Mouse (Mus musculus) hindbrain, embryonic 10.5 days (tissue): ENCODE measurements around the gene Gm49661. TPM values are rescaled to one million over a fixed set of nuclear protein-coding genes. Genes with fewer than 3 reads are reported as not detected.

Source experiments
- DNase-seq: peaks from one replicate; pipeline ENCODE4 v3.0.0-alpha.2; 2017; ENCODE audit warnings: low spot score
- H3K27ac ChIP-seq: fragments of 300-500 bp; sonication (generic); 2 replicates; pipeline ENCODE4 v1.5.1; 2016; ENCODE audit warnings: mild to moderate bottlenecking, moderate library complexity
- H3K27me3 ChIP-seq: fragments of 300-500 bp; sonication (generic); 2 replicates; pipeline ENCODE4 v1.6.1; 2016; ENCODE audit warnings: mild to moderate bottlenecking; ENCODE audit not compliant: poor library complexity, insufficient read depth, severe bottlenecking
- H3K36me3 ChIP-seq: fragments of 300-500 bp; sonication (generic); 2 replicates; pipeline ENCODE4 v1.6.1; 2016; ENCODE audit warnings: mild to moderate bottlenecking, moderate library complexity
- H3K4me1 ChIP-seq: fragments of 300-500 bp; sonication (generic); replicated peaks from 2 replicates; pipeline ENCODE4 v1.6.1; 2016; ENCODE audit warnings: mild to moderate bottlenecking
- H3K4me3 ChIP-seq: fragments of 300-500 bp; sonication (generic); 2 replicates; pipeline ENCODE4 v1.5.1; 2016; ENCODE audit warnings: mild to moderate bottlenecking, moderate library complexity
- H3K9me3 ChIP-seq: fragments of 300-500 bp; sonication (generic); 2 replicates; pipeline ENCODE4 v1.6.1; 2016; ENCODE audit warnings: mild to moderate bottlenecking, moderate library complexity
- WGBS: fragments of 180-500 bp; shearing (Covaris S2); methylation state at CpG from one replicate; pipeline ENCODE4 v1.1.7; 2016; 5-methylcytosine and 5-hydroxymethylcytosine counted together
- polyA plus RNA-seq: library from polyadenylated mRNA; unstranded; fragments of >200 nt; fragmentation: Nextera tagmentation; extraction: Ambion mirVana; gene quantifications from 2 replicates; pipeline ENCODE4 v1.2.1, GENCODE M21; 2016

The Gm49661 gene
- polyA plus RNA-seq, 1 experiment from 2014 or later = not detected

DNA sequence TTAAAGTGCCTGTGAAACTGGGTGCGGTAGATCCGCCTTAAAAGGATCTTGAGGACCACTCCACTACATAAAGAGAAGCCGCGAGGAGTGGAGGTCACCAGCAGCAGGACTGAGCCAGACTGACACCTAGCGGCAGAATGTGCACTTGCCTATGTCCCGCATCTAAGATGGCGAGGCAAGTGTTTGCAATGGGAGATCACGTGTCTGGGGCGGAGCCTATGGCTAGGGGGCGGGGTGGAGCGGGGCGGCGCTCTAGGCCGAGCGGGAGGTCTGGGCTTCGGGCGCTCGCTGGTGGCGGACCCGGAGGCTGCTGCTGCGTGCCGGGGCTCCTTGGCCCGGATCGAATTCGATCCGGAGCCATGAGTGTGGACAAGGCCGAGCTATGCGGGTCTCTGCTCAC lies 21.1 kb upstream of the Gm49661 start, which contains the start of gene Hook2:
Hook2 (plus strand) TSS at position 255 of the 400 bp plus-strand sequence.
- peak within 1 kb of the TSS; percentile 66 for H3K4me3 ChIP-seq
- H3K36me3 ChIP-seq = no peaks in the 10 kb centered on the region
- H3K27me3 ChIP-seq = peaks cover 61% of the 10 kb centered on the region
- peak; percentile 98 for DNase-seq
- H3K27ac ChIP-seq = peak within 1 kb of the TSS; percentile 89
- no peaks in the 10 kb centered on the region for H3K9me3 ChIP-seq
- WGBS = under 1% methylated on average over 28 of the region's 28 CpGs
- peaks cover 37% of the 10 kb centered on the region for H3K4me1 ChIP-seq

DNA sequence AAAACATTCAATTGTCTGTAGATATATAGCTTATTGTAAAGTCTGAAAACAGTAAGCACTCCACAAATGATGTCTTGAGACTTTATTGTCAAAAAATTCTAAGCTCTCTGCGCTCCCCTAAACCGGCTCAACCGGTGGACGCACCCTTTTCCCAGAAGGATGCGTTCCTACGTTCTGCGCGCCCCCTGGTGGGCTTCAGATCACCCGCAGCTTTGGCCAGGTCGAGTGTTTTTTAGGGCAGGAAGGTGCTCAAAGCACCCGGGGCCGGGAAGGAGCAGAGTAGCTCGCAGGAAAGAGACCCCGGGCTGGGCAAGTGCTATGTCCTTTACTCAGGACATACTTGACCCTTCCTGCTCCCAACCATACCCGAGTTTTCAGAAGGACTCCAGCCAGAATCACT lies 20.6 kb upstream of the Gm49661 start:
- Histone ChIP-seq H3K9me3 (no peaks in the 10 kb centered on the region), H3K27me3 (peaks cover 61% of the 10 kb centered on the region), H3K27ac (peak overlapping the region; percentile 89), H3K4me1 (peaks cover 41% of the 10 kb centered on the region), H3K4me3 (peak overlapping the region; percentile 66), H3K36me3 (no peaks in the 10 kb centered on the region)
- DNase-seq = peak; percentile 90
- 0% methylated on average over 15 of the region's 15 CpGs for WGBS

DNA sequence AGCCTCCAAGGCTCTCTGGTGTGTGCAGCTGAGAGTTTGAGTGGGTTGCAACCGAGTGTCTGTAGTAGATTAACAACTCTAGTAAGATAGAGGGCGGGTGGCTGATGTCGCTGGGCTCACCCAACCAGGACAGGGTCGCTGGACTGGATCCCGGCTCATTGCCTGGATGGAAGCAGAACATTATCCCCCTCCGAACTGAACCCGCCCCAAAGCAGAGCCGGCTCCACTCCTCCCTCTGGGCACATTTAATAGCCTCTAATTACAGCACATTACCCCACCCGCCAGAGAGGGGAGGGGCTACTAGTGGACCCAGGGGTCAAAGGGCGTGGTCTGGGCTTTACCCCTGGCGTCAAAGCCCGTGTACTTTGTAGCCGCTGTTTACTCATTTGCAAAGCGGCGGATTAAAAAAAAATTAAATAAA lies 20.1 kb upstream of the Gm49661 start:
- Histone ChIP-seq H3K9me3 (no peaks in the 10 kb centered on the region), H3K27me3 (peaks cover 61% of the 10 kb centered on the region), H3K4me3 (peak overlapping the region; percentile 66), H3K36me3 (no peaks in the 10 kb centered on the region), H3K4me1 (peaks cover 46% of the 10 kb centered on the region), H3K27ac (peak overlapping the region; percentile 24; the same call in 1 of the 2 replicates)
- no peak for DNase-seq
- WGBS = 13% methylated on average over 15 of the region's 15 CpGs

DNA sequence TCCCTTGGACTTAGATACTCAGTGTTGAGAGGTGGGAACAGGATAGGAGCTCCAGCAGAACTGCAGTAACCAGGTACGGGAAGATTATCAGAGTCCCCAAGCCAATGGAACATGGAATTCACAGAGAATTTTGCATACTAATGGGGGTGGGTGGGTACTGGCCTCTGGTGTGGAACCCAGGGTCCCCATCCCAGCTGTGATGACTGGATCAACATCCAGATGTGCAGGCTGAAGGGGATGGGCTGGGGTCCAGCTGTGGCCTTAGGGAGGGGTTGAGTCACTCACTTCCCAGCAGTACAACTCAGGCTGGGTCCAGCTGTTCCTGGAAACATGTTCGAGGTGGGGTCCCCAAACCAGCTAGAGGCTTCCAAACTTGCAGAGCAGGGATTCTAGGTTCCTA lies 18.7 kb upstream of the Gm49661 start:
- Histone ChIP-seq H3K36me3 (no peaks in the 10 kb centered on the region), H3K9me3 (no peaks in the 10 kb centered on the region), H3K27ac (no peak overlapping the region), H3K4me3 (no peak overlapping the region), H3K4me1 (peaks cover 49% of the 10 kb centered on the region), H3K27me3 (peaks cover 60% of the 10 kb centered on the region)
- WGBS = 68% methylated on average over 2 of the region's 2 CpGs
- DNase-seq = no peak

DNA sequence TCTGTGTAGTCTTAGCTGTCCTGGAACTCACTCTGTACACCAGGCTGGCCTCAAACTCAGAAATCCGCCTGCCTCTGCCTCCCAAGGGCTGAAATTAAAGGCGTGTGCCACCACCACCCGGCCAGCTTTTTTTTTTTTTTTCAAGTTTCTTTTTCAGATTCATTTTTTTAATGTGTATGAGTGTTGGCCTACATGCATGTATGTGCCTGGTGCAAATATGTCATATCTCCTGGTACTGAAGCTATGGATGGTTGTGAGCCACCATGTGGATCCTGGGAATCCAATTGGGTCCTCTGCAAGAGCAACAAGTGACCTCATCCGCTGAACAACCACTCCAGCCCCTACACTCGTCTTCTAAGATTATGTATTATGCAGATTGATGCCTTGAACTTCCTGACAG lies 18.2 kb upstream of the Gm49661 start:
- 78% methylated on average over 5 of the region's 5 CpGs for WGBS
- peaks cover 53% of the 10 kb centered on the region for H3K4me1 ChIP-seq
- H3K4me3 ChIP-seq = no peak overlapping the region
- H3K36me3 ChIP-seq = no peaks in the 10 kb centered on the region
- no peaks in the 10 kb centered on the region for H3K9me3 ChIP-seq
- no peak for DNase-seq
- no peak overlapping the region for H3K27ac ChIP-seq
- peaks cover 65% of the 10 kb centered on the region for H3K27me3 ChIP-seq

DNA sequence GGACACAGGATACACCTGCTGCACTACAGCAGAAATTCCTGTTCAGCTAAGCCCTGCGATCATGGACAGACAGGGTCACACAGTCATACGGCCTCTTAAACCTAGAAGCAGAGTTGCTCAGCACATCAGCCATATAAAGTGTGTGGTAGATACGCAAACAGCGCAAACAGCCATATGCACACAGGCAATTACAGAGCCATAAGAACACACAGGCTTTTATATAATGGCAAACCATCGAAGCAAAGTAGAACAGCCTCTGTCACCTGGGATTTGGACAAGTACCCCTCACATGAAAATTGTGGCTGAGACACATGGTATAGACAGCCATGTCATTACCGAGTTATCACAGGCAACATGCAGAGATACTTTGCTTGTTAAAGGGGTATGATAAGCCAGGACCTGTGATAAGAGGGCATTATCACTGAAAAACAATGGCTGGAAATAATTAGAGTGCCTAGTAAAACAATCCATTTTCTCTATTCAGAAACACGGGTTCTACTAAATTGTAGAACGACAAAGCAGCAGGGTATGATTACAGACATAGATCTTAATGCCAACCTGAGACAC lies 17.2 kb upstream of the Gm49661 start:
- no peak for DNase-seq
- peaks cover 62% of the 10 kb centered on the region for H3K4me1 ChIP-seq
- H3K27me3 ChIP-seq = peaks cover 74% of the 10 kb centered on the region
- H3K4me3 ChIP-seq = peak overlapping the region; percentile 66
- H3K27ac ChIP-seq = peak overlapping the region; percentile 84; the same call in 1 of the 2 replicates
- no peaks in the 10 kb centered on the region for H3K36me3 ChIP-seq
- 47% methylated on average over 8 of the region's 8 CpGs for WGBS
- H3K9me3 ChIP-seq = no peaks in the 10 kb centered on the region

DNA sequence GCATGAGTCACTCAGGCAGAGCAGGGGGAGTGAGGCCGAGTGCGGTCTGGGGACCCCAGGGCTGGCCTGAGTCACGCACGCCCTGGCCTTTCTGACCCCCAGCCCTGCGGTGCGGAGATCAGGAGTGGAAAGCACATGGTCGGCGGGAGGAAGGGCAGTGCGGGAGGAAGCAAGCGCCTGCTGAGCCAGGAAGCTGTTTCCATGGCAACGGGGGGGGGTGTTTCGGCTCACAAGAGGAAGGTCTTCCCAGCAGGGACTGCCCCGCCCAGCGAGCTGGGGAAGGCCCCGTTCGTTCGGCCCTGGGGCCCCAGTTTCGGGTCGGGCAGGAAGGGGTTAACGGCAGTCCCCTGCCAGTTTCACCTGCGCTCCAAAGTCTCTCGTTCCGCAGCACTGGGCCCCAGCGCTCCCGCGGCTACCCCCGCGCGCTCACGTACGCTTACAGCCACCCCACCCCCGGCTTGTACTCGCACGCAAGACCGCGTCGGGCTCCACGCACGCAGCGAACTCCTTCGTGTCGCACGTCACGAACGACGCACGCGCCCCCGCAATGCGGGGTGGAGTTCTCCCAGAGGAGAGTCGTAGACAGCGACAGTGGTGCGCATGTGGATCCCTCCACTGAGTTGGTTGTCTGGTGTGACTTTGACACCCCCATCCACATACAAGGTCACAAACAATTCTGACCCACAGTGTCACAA lies 16.6 kb upstream of the Gm49661 start:
- Histone ChIP-seq H3K27ac (peak overlapping the region; percentile 84), H3K4me1 (peaks cover 63% of the 10 kb centered on the region), H3K36me3 (no peaks in the 10 kb centered on the region), H3K9me3 (no peaks in the 10 kb centered on the region), H3K27me3 (peaks cover 80% of the 10 kb centered on the region), H3K4me3 (peak overlapping the region; percentile 66)
- under 1% methylated on average over 53 of the region's 53 CpGs for WGBS
- DNase-seq = peak; percentile 84

DNA sequence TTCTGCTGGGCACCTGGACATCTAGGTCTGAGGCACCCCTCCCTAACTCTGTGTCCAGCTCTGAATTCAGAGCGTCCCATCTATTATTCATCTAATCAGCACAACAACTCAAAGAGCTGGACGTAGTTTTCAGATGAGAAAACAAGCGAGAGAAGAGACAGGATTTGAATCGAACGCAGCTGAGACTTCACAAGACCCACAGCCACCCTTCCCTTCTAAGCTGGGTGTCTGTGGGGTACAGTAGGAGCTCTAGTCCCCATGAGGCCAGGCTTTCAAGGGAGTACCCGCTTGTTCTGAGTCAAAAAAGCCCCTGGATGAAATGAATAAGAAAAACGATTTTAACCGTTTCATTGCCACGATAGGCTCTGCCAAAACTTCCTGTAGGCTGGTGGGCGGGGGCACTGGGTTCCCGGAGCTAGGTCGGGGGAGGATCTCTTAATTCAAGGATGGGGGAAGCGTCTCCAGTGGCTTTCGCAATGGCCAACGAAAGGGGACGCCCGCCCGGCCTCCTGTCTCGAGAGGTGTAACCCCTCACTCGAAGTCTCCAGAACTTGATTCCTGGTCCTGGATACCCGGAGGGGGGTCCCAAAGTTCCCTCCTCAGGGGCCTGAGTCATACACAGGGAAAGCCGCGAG lies 15.9 kb upstream of the Gm49661 start:
- Histone ChIP-seq H3K27ac (peak overlapping the region; percentile 84), H3K27me3 (peaks cover 87% of the 10 kb centered on the region), H3K4me1 (peaks cover 65% of the 10 kb centered on the region), H3K9me3 (no peaks in the 10 kb centered on the region), H3K36me3 (no peaks in the 10 kb centered on the region), H3K4me3 (peak overlapping the region; percentile 66)
- no peak for DNase-seq
- under 1% methylated on average over 23 of the region's 23 CpGs for WGBS

DNA sequence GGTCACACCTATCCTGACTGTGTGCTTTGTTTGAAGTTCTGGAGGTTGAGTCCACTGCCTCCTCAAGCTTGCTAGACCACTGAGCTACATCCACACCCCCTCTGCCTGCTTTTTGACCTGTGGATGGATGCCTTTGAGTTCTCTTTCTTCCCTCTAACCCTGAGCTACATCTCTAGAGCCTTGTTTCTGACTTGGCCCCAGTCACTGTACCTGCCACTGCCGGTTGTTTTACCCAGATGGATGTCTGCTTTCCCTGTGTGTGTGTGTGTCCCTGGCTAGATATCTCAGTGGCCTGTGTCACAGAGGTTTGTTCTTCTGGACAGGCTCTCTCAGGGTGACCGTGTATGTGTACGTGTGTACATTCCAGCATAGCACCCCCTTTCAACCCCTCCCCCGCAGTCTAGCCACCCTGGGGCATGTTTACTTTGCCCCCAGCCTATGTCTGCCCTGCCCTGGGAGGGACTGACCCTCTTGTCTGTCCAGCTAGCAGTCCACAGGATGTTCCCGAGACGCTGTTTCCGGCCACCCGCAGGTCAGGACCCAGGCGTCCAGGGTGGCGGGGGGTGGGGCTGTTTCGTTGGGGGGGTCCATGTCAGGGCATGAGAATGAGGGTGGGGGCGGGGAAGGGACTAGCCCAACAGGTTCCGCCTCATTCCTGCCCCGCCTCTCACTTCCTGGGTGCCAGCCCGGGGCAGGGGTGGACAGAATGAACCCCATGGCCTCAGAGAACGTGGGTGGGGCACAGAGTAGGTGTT lies 15.2 kb upstream of the Gm49661 start:
- 9% methylated on average over 16 of the region's 16 CpGs for WGBS
- DNase-seq = peak; percentile 25
- Histone ChIP-seq H3K4me3 (peak overlapping the region; percentile 66), H3K36me3 (no peaks in the 10 kb centered on the region), H3K9me3 (no peaks in the 10 kb centered on the region), H3K27ac (peak overlapping the region; percentile 84), H3K4me1 (peaks cover 65% of the 10 kb centered on the region), H3K27me3 (peaks cover 94% of the 10 kb centered on the region)

DNA sequence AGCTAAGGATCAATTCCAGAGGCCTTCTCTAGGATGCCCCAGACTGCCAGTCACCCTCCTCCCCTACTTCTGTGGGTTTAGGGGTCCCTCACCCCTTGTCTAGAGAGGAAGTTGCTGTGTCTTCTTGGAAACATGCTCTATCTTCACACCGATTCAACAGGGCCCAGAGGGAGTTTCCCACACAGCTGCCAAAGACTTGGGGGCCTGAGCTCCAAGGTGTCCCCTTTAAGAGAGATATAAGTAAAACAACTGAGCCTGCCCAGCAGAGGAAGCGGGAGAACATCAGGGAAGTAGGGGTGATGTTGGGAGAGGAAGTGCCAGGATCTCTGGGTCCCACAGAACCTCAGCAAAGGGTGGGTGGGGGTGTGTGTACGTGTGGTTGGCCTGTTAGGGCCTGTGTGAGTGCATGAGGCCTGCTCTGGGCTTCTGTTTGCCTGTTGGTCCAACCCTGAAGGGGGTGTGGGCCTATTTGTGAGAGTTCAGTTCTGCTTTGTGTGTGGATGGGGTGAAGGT lies 13.3 kb upstream of the Gm49661 start:
- Histone ChIP-seq H3K4me1 (peaks cover 78% of the 10 kb centered on the region), H3K4me3 (no peak overlapping the region), H3K36me3 (no peaks in the 10 kb centered on the region), H3K27me3 (peaks cover 94% of the 10 kb centered on the region), H3K9me3 (no peaks in the 10 kb centered on the region), H3K27ac (peak overlapping the region; percentile 35; the same call in 1 of the 2 replicates)
- DNase-seq = no peak
- WGBS = 74% methylated on average over 3 of the region's 3 CpGs

DNA sequence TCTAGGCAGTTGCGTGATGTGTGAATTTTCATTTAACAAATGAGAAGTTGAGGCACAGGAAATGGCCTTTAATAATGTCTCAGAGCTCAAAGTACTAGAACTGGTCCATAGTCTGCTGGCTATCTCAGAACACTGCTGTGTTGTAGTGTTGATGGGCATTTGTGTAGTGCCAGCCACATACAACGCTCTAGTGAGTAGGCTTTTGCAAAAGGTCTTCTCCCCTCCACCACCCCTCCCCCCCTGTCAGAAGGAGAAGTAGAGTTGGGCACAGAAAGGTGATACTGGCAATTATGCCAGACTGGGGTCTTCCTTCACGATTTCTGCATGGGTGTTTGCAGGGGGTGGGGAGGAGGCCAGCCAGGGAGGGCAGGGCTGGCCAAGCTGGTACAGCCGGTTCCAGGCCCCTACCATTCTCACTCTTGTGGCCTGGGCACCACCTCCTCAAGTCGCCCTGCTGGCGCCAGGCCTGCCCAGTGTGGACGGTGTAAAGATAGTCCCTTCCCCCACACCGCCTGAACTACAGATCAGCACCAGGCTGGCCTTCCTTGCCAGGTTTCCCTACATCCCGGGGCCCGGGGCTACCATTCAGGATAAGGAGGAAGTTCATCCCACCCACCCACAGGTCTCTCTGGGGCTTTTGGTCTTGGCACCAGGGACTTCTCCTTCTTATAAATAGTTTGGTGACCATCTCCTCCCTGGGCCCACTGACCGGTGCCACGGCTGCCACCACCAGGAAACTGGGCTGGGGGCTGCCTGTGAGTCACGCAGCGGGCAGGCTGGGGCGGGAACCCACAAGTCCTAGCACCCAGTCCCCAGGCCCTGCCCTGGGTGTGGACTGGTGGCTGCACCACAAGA lies 12.6 kb upstream of the Gm49661 start:
- 76% methylated on average over 15 of the region's 15 CpGs for WGBS
- no peaks in the 10 kb centered on the region for H3K36me3 ChIP-seq
- peak overlapping the region; percentile 35; the same call in 1 of the 2 replicates for H3K27ac ChIP-seq
- no peak overlapping the region for H3K4me3 ChIP-seq
- H3K9me3 ChIP-seq = no peaks in the 10 kb centered on the region
- DNase-seq = no peak
- H3K4me1 ChIP-seq = peaks cover 85% of the 10 kb centered on the region
- H3K27me3 ChIP-seq = peaks cover 94% of the 10 kb centered on the region
